Mouse (Mus musculus): ENCODE results near the gene Trmt2b. TPM values are rescaled to one million over a fixed set of nuclear protein-coding genes. Genes with fewer than 3 reads are reported as not detected.

The Trmt2b gene
- 17.7 TPM for total RNA-seq (2023)

GRCm38 (mm10) chrX:134276275-134277160, at the start of gene Trmt2b:
TSS of gene Trmt2b (minus strand) at chrX:134276984.

GRCm38 (mm10) chrX:134307534-134308274, 30.9 kb upstream of the Trmt2b start, which contains the start of gene Cenpi:
TSS of gene Cenpi (plus strand) at chrX:134308084.

GRCm38 (mm10) chrX:134221856-134222255, 54.9 kb downstream of the Trmt2b start, which contains the start of gene Nox1:
TSS of gene Nox1 (minus strand) at chrX:134221956.

GRCm38 (mm10) chrX:134187201-134187600, 89.6 kb downstream of the Trmt2b start, which contains the start of gene Arl13a:
TSS of gene Arl13a (plus strand) at chrX:134187501.

Other genes with a start within 250 kb of the Trmt2b start
- gene Cstf2, start 217.8 kb downstream of the Trmt2b start, total RNA-seq (2023) = 42.3 TPM
- 10.7 TPM for gene Xkrx, start 114.9 kb downstream of the Trmt2b start, total RNA-seq (2023)
- not detected for gene Arl13a, start 89.5 kb downstream of the Trmt2b start, total RNA-seq (2023)
- gene Nox1, start 55.0 kb downstream of the Trmt2b start, total RNA-seq (2023) = 1.8 TPM
- 0.97 TPM for gene Tmem35a, start 18.2 kb upstream of the Trmt2b start, total RNA-seq (2023)
- gene Cenpi, start 31.1 kb upstream of the Trmt2b start, total RNA-seq (2023) = 1.9 TPM
- gene Drp2, start 127.6 kb upstream of the Trmt2b start, total RNA-seq (2023) = not detected
- gene Taf7l, start 199.5 kb upstream of the Trmt2b start, total RNA-seq (2023) = not detected

Data from CD4-positive naive resting alpha-beta T cell, adult 76 days (primary cell).